In genomic region chr5:110704004-110704403, GRCm38 (mm10) we compare ENCODE assay signal across 26 mouse cellular contexts. TPM values are rescaled to one million over a fixed set of nuclear protein-coding genes. Genes with fewer than 3 reads are reported as not detected.
DNase-seq lines count a peak whose midpoint lies in the region; TF ChIP-seq lines count a peak whose summit lies in the region.
"Had no signal": no experiment of that assay in that cellular context is flagged by ENCODE, and none has a peak within 500 bp of the region (broad histone marks: within the 10 kb centered on the region; RNA-seq: fewer than 3 reads in every experiment).

No protein-coding gene starts in this region.

- no peak for TF ChIP-seq CTCF in lung, adult 2 months (IDR thresholded peaks at IDR 0.05; ENCODE audit: insufficient read depth, low read length)

- H3K4me1 ChIP-seq in lung, adult 2 months (ENCODE audit: control insufficient read depth, insufficient read depth, low read length) = no peaks in the 10 kb centered on the region
- H3K4me1 ChIP-seq: embryonic facial prominence, embryonic 10.5 days; embryonic facial prominence, embryonic 15.5 days; forebrain, embryonic 13.5 days; heart, embryonic 12.5 days; hindbrain, embryonic 10.5 days; hindbrain, embryonic 15.5 days; kidney, embryonic 15.5 days; limb, embryonic 13.5 days; midbrain, embryonic 10.5 days had no signal

- no peak overlapping the region for H3K4me3 ChIP-seq in lung, adult 2 months (replicated peaks; ENCODE audit: extremely low read depth, low read depth, low read length)
- H3K4me3 ChIP-seq: embryonic facial prominence, embryonic 10.5 days; embryonic facial prominence, embryonic 15.5 days; forebrain, embryonic 13.5 days; heart, embryonic 12.5 days; hindbrain, embryonic 10.5 days; hindbrain, embryonic 15.5 days; kidney, embryonic 15.5 days; left cerebral cortex, adult 2 months; limb, embryonic 13.5 days; midbrain, embryonic 10.5 days had no signal

- TF ChIP-seq POLR2A in lung, adult 2 months (IDR thresholded peaks at IDR 0.05; ENCODE audit: borderline replicate concordance, extremely low read depth, low read depth, low read length) = no peak

- 23% methylated on average over 1 of the region's 1 CpGs for WGBS in lung, adult 2 months

- peak; percentile 32 to 56 for DNase-seq in lung, adult 18-20 months
- no peak for DNase-seq in lung, adult 2 months
- peak; percentile 86 for DNase-seq in 416B (ENCODE audit: low read depth)
- DNase-seq in NIH3T3 (ENCODE audit: low read depth) = peak; percentile 4
- peak; percentile 57 for DNase-seq in lung, postnatal 36 days
- no peak for DNase-seq in left cerebral cortex, adult 8-10 months (ENCODE audit: low spot score in 2 of 2)
- DNase-seq in urinary bladder, postnatal 10 days (ENCODE audit: low spot score) = no peak
- DNase-seq: adrenal gland, adult 8-10 months; cerebellum, adult 8-10 months; cerebellum, postnatal 25 days; gastrocnemius, postnatal 14 days; kidney, adult 18-20 months; kidney, postnatal 25 days; right cerebral cortex, adult 18-20 months; thymus, adult 18-20 months; thymus, postnatal 36 days had no signal

RNA-seq across cellular contexts. Expression of gene Ddx51, which starts 50.8 kb away (rescaled TPM):
- 14.4 and 19.6 TPM in 2 replicates for polyA plus RNA-seq in lung, adult 2 months (2012; rRNA removed)
- 10 to 100 TPM; 21.6 to 24.5 (median 22.8) TPM for total RNA-seq in left cerebral cortex, adult 8-10 months (2022)

RNA-seq across cellular contexts. Expression of gene Noc4l, which starts 50.8 kb away (rescaled TPM):
- polyA plus RNA-seq in lung, adult 2 months (2012; rRNA removed) = 36.0 and 41.5 TPM in 2 replicates
- 10 to 100 TPM; 20.0 to 31.3 (median 24.7) TPM for total RNA-seq in left cerebral cortex, adult 8-10 months (2022)

Comparison
In these comparisons a context has a peak if more than half of its experiments do, and no peak if none do; other contexts are left out.
1. DNase-seq: peak in lung, adult 18-20 months (2 of 2), 416B (single experiment), NIH3T3 (single experiment) and lung, postnatal 36 days (single experiment); none in lung, adult 2 months (single experiment), left cerebral cortex, adult 8-10 months (0 of 2) and urinary bladder, postnatal 10 days (single experiment).